Mouse (Mus musculus) Muller cell, postnatal 12 days (primary cell): ENCODE data around the gene Clic1.
"Not testable (repeated sequence)": the region's sequence is repeated elsewhere in the genome, so short reads cannot be mapped to it uniquely, and the experiment has no call there.

ENCODE experiments used
- DNase-seq: peaks from one replicate; pipeline ENCODE4 v3.0.0-alpha.2; 2015; ENCODE audit errors: inconsistent ontology term

Clic1 gene

GRCm38 (mm10) chr17:35049561-35050016 is at the start of gene Clic1:
Gene Clic1 (plus strand): TSS chr17:35049966.
- peak; percentile 67 for DNase-seq

DNA sequence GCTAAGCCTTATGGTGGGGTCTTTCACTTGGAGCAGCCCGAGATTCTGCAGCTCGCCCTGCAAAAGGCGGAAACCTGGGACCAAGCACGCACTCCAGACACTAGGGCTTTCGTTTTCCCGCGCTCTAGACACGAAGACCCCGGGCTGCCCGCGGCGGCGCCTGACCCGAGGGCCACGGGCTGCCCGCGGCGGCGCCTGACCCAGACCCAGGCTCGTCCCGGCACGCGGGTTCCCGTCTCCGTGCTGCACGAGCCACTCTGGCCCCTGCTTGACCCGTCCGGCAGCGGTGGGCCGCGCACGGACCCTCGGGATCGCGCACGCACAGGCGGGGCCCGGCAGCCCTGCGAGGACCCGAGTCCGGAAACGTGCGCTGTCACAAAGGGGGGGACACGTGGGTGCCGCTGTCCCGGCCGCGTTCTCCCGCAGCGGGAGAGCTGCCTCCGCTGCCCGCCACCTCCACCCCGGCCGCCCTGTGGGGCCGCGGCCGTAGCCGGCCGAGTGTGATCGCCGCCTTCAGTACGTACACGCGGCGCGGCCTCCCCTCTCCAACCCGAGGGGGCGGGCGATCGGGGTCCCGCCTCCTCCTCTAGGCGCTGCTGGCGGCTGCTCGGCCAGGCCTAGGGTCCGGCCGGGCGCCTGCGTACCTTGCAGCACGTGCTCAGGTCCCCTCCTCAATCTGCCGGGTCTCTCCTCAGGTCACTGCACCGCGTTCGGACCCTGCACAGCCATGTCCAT is 48.9 kb upstream of the Clic1 start, which contains the start of gene Vars:
Gene Vars (plus strand): TSS at position 271 of the 735 bp plus-strand sequence.
- peak; percentile 95 for DNase-seq

DNA sequence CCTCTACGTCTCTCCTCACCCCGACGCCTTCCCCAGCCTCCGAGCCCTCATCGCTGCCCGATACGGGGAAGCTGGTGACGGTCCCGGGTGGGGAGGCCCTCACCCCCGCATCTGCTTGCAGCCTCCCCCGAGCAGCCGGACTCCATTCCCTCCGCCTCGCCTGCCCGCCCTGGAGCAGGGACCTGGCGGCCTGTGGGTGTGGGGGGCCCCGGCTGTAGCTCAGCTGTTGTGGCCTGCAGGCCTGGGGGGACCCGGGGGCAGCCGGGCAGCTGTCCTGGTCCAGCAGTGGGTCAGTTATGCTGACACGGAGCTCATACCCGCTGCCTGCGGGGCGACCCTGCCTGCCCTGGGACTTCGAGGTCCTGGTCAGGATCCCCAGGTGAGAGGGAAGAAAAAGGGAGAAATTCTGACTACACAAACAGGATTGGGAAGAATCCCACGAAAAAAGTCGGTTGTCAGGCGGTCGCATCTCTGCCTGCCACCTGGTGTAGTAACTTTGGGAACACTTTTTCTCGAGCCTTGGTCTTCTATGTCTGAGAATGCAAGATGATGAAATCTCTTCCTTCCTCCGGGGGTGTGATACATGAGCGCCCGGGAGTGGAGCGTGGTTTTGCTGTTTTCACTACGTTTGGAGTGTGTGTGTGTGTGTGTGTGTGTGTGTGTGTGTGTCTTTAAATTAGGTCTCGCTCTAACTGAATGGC is 48.2 kb upstream of the Clic1 start:
- DNase-seq = peak; percentile 56

- peak; percentile 50 for DNase-seq
Observed at GRCm38 (mm10) chr17:35002153-35002865, 47.5 kb upstream of the Clic1 start.

DNA sequence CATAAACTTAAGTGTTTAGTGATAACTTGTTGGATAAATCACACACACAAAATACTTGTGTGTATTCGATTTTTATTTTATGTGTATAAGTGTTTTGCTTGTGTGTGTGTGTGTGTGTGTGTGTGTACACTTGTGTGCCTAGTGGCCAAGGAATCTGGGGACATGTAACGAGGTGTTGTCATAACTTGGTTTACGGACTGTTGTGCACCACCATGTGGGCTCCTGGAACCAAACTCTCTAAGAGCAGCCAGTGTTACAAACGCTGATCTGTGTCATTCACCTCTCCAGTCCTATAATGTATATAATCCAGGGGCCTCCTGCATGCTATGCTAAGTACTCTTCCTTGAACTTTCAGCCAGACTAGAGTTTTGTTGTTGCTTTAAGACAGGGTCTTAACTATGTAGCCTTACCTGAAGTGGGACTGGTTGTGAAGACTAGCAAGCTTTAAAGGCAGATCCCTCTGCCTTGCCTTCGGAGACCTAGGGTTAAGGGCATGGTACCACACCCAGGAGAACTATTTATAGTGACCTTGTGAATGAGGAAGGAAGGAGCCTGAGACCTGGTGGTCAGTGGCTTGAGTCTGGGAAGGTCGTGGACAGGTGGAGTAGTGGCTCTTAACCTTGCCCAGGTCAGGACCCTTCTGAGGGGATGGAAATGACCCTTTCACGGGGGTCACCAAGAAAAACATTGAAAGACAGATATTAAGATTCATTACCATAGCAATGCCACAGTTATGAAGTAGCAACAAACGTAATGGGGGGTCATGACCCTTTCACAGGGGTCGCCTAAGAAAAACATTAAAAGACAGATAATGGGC is 46.5 kb upstream of the Clic1 start:
- no peak for DNase-seq

GRCm38 (mm10) chr17:35004075-35004717 is 45.6 kb upstream of the Clic1 start:
- DNase-seq = no peak

DNA sequence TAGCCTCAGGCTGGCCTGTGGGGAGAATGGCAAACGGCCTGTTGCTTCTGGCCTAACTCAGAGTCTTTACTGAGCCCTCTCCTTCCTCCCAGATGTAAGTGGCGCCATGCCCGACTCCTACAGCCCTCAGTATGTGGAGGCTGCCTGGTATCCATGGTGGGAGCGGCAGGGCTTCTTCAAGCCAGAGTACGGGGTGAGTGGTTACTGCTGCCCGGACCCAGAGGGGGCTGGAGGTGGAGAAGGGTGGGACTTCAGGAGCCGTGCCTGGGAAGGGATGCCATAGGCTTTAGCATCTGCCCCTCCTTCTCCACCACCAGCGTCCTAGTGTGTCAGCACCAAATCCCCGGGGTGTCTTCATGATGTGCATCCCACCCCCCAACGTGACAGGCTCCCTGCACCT is 44.6 kb upstream of the Clic1 start:
- no peak for DNase-seq

- not testable (repeated sequence) for DNase-seq
Observed at GRCm38 (mm10) chr17:35005902-35006301, 43.9 kb upstream of the Clic1 start.

- DNase-seq = no peak
Observed at GRCm38 (mm10) chr17:35007387-35007991, 42.3 kb upstream of the Clic1 start.

GRCm38 (mm10) chr17:35009586-35009985 is 40.2 kb upstream of the Clic1 start:
- DNase-seq = no peak

DNA sequence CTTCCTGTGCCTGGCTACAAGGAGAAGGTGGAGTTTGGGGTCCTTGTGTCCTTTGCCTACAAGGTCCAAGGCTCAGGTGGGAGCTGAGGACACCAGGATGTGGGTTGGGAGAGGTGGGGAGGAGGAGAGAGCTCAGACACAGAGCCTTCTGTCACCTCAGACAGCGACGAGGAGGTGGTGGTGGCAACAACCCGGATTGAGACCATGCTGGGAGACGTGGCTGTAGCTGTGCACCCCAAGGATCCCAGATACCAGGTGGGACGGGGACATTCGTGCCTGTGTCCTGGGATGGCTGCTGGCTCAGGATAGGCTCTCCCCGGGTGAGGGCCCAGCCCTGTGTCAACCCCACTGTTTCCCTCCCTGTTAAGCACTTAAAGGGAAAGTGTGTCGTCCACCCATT is 38.3 kb upstream of the Clic1 start:
- no peak for DNase-seq

GRCm38 (mm10) chr17:35012430-35012829 is 37.3 kb upstream of the Clic1 start:
- no peak for DNase-seq

DNA sequence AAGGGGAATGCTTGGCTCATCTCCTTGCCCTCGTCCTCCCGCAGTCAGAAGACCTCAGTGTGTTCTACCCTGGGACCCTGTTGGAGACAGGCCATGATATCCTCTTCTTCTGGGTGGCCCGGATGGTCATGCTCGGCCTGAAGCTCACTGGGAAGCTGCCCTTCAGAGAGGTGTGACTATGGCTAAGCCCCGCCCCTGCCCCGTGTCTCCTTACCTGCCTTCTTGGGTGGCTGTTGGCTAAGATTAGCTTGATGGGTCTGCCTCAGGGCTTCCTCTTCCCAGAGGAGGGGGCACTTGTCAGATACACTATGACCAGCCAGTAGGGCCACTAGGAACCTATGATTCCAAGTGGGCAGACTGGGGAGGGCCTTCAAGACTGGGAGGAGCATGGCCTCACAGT is 36.5 kb upstream of the Clic1 start:
- DNase-seq = no peak

DNA sequence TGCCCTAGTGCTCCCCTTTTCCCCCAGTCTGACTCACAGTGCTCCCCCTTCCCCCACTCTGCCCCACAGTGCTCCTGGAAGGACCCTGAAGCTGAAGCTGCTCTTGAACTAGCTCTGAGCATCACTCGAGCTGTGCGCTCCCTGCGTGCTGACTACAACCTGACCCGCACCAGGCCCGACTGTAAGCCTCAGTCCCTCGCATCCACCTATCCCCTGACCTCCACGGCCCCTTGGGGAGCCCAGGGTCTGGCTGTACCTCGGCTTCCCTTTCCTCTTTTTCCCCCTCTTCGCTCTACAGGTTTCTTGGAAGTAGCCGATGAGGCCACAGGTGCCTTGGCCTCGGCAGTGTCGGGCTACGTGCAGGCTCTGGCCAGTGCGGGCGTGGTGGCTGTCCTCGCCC is 34.5 kb upstream of the Clic1 start:
- DNase-seq = no peak

- DNase-seq = peak; percentile 88
Observed at GRCm38 (mm10) chr17:35016376-35016775, 33.4 kb upstream of the Clic1 start, which contains the start of gene Vwa7. Gene Vwa7 (plus strand): TSS chr17:35016579.

- DNase-seq = no peak
Observed at GRCm38 (mm10) chr17:35016791-35017705, 32.7 kb upstream of the Clic1 start.

DNA sequence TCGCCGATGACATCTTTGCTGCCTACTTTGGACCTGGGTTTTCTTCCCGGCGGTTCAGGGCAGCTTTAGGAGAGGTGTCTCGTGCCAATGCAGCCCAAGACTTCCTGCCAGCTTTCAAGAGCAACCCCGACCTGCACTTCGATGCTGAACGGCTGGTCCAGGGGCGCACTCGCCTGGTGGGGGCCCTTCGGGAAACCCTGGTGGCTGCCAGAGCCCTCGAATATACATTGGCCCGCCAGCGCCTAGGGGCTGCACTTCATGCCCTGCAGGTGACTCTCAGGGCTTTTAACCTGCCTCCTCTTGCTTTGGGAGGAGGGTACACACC is 32.1 kb upstream of the Clic1 start:
- DNase-seq = no peak

- DNase-seq = no peak
Observed at GRCm38 (mm10) chr17:35018171-35018570, 31.6 kb upstream of the Clic1 start.

DNA sequence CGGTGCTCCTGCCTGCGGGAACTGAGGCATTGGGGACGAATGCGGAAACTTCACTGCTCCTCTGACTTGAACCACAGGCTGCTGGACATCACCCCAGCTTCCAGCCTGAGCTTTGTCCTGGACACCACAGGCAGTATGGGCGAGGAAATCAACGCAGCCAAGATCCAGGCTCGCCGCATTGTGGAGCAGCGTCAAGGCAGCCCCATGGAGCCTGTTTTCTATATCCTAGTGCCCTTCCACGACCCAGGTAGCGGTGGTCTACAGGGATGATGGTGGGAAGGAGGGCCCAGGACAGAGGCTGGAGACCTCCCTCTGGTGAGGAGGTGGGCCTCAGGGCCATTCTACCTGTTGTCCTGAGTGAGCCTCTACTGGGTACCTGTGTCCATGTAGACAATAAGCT is 29.9 kb upstream of the Clic1 start:
- no peak for DNase-seq

- no peak for DNase-seq
Observed at GRCm38 (mm10) chr17:35020551-35020950, 29.2 kb upstream of the Clic1 start.
